Mouse (Mus musculus): ENCODE data around the gene Grin3a. TPM values are rescaled to one million over a fixed set of nuclear protein-coding genes. Genes with fewer than 3 reads are reported as not detected.

Grin3a gene
- total RNA-seq (2023): not detected in 2 replicates

GRCm38 (mm10) chr4:49845612-49845985 lies at the start of gene Grin3a:
Gene Grin3a, minus strand, starts transcription at chr4:49845744.

GRCm38 (mm10) chr4:49681812-49682211 lies 163.7 kb downstream of the Grin3a start, which contains the start of gene Ppp3r2:
Gene Ppp3r2, minus strand, starts transcription at chr4:49682024.

GRCm38 (mm10) chr4:49631319-49632138 lies 214.0 kb downstream of the Grin3a start, which contains the start of gene Rnf20:
Gene Rnf20, plus strand, starts transcription at chr4:49632006.

Other genes starting within 250 kb of the Grin3a start
- not detected in 2 replicates for gene Tmem246, start 247.9 kb downstream of the Grin3a start, total RNA-seq (2023)
- gene Rnf20, start 213.7 kb downstream of the Grin3a start, total RNA-seq (2023): 152 and 197 TPM in 2 replicates
- not detected in 2 replicates for gene Ppp3r2, start 163.7 kb downstream of the Grin3a start, total RNA-seq (2023)